Mouse (Mus musculus): ENCODE data around the gene Pus10. TPM values are rescaled to one million over a fixed set of nuclear protein-coding genes. Genes with fewer than 3 reads are reported as not detected.
A peak's percentile ranks its signal among the peaks of the same experiment; 100 is the strongest.

Gene Pus10
- 10.6 and 11.6 TPM in 2 replicates for polyA plus RNA-seq (2015; fragmentation: Nextera tagmentation; extraction: Ambion mirVana)

DNA sequence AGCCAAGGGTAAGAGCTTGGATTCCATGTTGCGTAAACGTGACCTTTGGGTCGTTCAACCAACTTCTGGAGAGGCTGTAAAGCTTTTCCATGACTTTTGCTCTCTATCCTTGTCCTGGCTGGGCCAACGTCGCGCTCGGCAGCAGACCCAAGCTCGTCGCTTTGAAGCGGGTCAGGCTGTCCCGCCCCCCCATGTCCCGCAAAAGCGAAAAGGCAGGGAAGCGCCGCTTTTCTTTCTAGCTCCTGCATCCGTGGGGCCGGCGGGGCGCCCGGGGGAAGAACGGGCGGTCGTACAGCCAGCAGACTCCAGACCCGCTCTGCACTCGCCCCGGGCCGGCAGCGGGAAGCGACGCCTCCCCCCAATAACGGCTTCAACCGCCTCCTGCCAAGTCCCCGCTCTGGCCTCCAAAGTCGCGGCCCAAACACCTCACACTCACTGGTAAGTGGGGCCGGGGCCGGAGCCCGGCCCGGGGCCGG is at the start of gene Pus10:
Gene Pus10, plus strand, starts transcription at position 364 of the 476 bp plus-strand sequence.
- Histone ChIP-seq H3K9me3 (ENCODE audit: control insufficient read depth, low read length) (no peaks in the 10 kb centered on the region), H3K4me3 (ENCODE audit: low read length) (peak within 1 kb of the TSS; percentile 97), H3K9ac (ENCODE audit: low read depth, low read length) (peak within 1 kb of the TSS; percentile 97), H3K4me1 (ENCODE audit: control insufficient read depth, insufficient read depth, low read depth, low read length) (peaks cover 7% of the 10 kb centered on the region), H3K27ac (ENCODE audit: low read depth, low read length) (peak within 1 kb of the TSS; percentile 97), H3K36me3 (ENCODE audit: control insufficient read depth, insufficient read depth, low read length) (no peaks in the 10 kb centered on the region), H3K27me3 (replicated peaks; ENCODE audit: control insufficient read depth, insufficient read depth, low read length) (no peaks in the 10 kb centered on the region), H3K4me2 (ENCODE audit: low read length) (peak within 1 kb of the TSS; percentile 77)
- ATAC-seq, result peak; percentile 69; the same call in 1 of the 2 replicates
- under 1% methylated on average over 31 of the region's 40 CpGs for WGBS

DNA sequence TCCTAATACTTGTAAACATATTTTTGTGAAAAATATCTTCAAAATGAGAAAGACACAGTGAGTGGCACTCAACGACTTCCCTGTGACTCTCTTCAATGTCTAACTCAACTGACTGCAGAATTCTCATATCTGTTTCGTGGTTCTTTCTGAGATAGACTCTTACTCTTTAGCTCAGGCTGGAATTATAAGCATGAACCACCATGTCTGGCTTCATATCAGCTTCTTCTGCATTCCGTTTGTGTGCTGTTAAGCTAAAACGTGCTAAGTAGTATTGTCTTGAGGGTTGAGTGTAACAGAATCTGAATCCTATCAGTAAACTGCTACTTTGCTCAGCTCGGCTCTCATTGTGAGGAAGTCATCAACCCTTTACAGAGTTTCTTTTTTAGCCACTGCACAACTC is 46.5 kb upstream of the Pus10 start:
- H3K4me1 ChIP-seq (ENCODE audit: control insufficient read depth, insufficient read depth, low read depth, low read length), result no peaks in the 10 kb centered on the region
- H3K27me3 ChIP-seq (replicated peaks; ENCODE audit: control insufficient read depth, insufficient read depth, low read length), result no peaks in the 10 kb centered on the region
- ATAC-seq, result no peak
- H3K27ac ChIP-seq (ENCODE audit: low read depth, low read length), result no peak overlapping the region
- 87% methylated on average over 5 of the region's 5 CpGs for WGBS
- peaks cover 21% of the 10 kb centered on the region for H3K36me3 ChIP-seq (ENCODE audit: control insufficient read depth, insufficient read depth, low read length)
- no peak overlapping the region for H3K4me2 ChIP-seq (ENCODE audit: low read length)
- H3K4me3 ChIP-seq (ENCODE audit: low read length), result no peak overlapping the region
- H3K9ac ChIP-seq (ENCODE audit: low read depth, low read length), result no peak overlapping the region
- no peaks in the 10 kb centered on the region for H3K9me3 ChIP-seq (ENCODE audit: control insufficient read depth, low read length)

DNA sequence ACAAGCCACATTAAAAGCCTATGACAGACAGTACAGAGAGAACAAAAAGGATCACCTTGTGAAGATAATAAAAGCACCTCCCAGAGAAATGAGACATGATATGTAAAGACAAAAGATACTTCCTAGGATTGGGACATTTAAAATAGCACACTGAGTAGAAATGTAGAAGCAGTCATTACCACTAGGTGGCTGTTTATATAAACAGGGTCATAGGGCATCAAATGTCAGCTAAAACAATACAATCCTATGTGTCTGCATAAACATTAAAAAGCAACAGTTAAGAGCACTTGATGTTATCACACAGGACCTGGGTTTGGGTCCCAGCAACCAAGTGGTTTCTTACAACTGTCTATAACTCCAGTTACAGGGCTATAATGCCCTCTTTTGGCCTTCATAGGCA is 34.8 kb upstream of the Pus10 start:
- Histone ChIP-seq H3K9me3 (ENCODE audit: control insufficient read depth, low read length) (no peaks in the 10 kb centered on the region), H3K4me2 (ENCODE audit: low read length) (no peak overlapping the region), H3K9ac (ENCODE audit: low read depth, low read length) (no peak overlapping the region), H3K27ac (ENCODE audit: low read depth, low read length) (no peak overlapping the region), H3K36me3 (ENCODE audit: control insufficient read depth, insufficient read depth, low read length) (peaks cover 6% of the 10 kb centered on the region; the same call in 1 of the 2 replicates), H3K27me3 (replicated peaks; ENCODE audit: control insufficient read depth, insufficient read depth, low read length) (no peaks in the 10 kb centered on the region), H3K4me1 (ENCODE audit: control insufficient read depth, insufficient read depth, low read depth, low read length) (peaks cover 10% of the 10 kb centered on the region), H3K4me3 (ENCODE audit: low read length) (no peak overlapping the region)
- no peak for ATAC-seq

DNA sequence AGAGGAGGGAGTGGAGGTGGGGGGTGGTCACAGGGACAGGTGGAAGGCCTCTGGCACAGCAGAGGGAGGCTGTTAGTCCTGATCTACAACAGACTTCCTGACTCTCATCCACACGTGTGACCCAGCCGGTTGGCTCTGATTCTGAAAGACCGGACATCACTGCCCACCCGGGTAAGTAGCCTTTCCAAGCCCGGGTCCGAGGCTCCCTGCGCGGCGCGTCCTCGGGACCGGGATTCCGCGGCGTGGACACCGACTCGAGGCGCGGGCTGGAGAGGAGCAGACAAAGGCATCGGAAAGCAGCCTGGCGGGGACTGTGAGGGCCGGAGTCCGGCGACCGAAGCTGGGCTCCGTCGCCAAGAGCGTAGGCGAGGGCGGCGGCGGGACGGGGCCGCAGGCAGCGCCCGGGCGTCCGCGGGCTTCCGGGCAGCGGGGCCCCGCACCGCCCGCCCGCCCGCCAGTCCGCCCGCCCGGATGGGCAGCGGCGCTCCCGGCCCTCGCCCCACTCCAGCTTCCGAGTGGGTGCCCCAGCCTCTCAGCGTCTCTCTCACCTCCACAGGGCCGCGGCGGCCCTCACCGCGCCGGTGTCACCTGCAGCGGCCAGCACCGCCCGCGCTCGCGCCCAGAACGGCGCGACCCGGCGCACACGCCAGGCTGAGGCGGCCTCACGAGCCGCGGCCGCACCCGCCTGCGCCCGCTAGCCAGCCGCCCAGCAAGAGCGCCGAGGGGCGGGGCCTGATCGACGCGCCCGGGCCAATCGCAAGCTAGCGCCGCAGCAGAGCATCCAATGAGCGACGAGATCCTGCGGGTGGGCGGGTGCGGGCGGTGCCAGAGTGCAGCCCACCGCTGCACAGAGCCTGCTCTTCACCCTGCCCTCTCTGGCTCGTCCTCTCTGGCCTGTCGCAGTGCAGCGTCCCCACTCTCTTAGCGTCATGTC is 32.3 kb upstream of the Pus10 start, which contains the start of gene 0610010F05Rik:
Gene 0610010F05Rik, minus strand, starts transcription at position 695 of the 934 bp plus-strand sequence.
- H3K9me3 ChIP-seq (ENCODE audit: control insufficient read depth, low read length), result no peaks in the 10 kb centered on the region
- H3K4me2 ChIP-seq (ENCODE audit: low read length), result peak within 1 kb of the TSS; percentile 64
- peak within 1 kb of the TSS; percentile 96 for H3K4me3 ChIP-seq (ENCODE audit: low read length)
- peaks cover 3% of the 10 kb centered on the region; the same call in 1 of the 2 replicates for H3K36me3 ChIP-seq (ENCODE audit: control insufficient read depth, insufficient read depth, low read length)
- H3K9ac ChIP-seq (ENCODE audit: low read depth, low read length), result peak within 1 kb of the TSS; percentile 98
- H3K27me3 ChIP-seq (replicated peaks; ENCODE audit: control insufficient read depth, insufficient read depth, low read length), result no peaks in the 10 kb centered on the region
- under 1% methylated on average over 62 of the region's 103 CpGs for WGBS
- peaks cover 10% of the 10 kb centered on the region for H3K4me1 ChIP-seq (ENCODE audit: control insufficient read depth, insufficient read depth, low read depth, low read length)
- H3K27ac ChIP-seq (ENCODE audit: low read depth, low read length), result peak within 1 kb of the TSS; percentile 97
- peak; percentile 100 for ATAC-seq

DNA sequence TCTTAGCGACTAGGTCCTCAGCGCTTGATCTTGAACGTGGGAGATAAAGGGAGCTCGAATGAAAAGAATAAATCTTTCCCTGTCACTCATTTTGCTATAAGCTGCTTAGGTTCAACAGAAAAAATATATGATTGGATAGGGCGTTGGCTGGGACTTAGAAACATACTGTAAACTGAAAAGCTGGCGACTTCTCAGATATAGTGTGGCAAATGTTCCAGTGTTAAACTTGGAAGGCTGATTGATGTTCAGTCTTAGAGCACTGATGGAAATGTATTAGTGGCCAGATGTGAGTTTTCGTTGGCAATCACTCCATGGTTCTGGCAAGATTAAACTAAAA is 31.6 kb upstream of the Pus10 start:
- Histone ChIP-seq H3K27me3 (replicated peaks; ENCODE audit: control insufficient read depth, insufficient read depth, low read length) (no peaks in the 10 kb centered on the region), H3K4me2 (ENCODE audit: low read length) (peak overlapping the region; percentile 59), H3K27ac (ENCODE audit: low read depth, low read length) (peak overlapping the region; percentile 70), H3K9ac (ENCODE audit: low read depth, low read length) (peak overlapping the region; percentile 51; the same call in 1 of the 2 replicates), H3K4me1 (ENCODE audit: control insufficient read depth, insufficient read depth, low read depth, low read length) (peaks cover 10% of the 10 kb centered on the region), H3K9me3 (ENCODE audit: control insufficient read depth, low read length) (no peaks in the 10 kb centered on the region), H3K36me3 (ENCODE audit: control insufficient read depth, insufficient read depth, low read length) (no peaks in the 10 kb centered on the region; the same call in 1 of the 2 replicates), H3K4me3 (ENCODE audit: low read length) (peak overlapping the region; percentile 96)
- 7% methylated on average over 7 of the region's 7 CpGs for WGBS
- peak; percentile 37; the same call in 1 of the 2 replicates for ATAC-seq

DNA sequence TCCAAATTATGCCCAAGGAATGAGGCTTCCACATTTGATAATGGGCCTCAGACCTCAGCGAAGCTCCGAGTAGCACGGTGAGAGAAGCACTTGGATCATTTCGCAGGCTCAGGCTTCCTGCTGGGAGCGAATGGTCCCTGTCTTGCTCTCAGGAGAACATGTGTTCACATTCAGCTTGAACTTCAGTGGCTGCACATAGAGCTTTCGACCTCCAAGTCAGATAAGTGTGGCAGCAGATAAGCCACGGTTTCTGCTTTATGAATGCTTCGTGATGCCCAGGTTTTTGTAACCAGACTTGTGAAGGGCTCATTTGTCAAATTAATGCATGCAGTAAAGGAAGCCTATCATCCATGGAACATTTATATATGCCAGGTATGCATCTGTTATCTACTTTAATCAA is 30.9 kb upstream of the Pus10 start:
- H3K9me3 ChIP-seq (ENCODE audit: control insufficient read depth, low read length), result no peaks in the 10 kb centered on the region
- no peak for ATAC-seq
- H3K4me2 ChIP-seq (ENCODE audit: low read length), result no peak overlapping the region; the same call in 1 of the 2 replicates
- H3K4me3 ChIP-seq (ENCODE audit: low read length), result no peak overlapping the region
- H3K4me1 ChIP-seq (ENCODE audit: control insufficient read depth, insufficient read depth, low read depth, low read length), result peaks cover 10% of the 10 kb centered on the region
- 64% methylated on average over 8 of the region's 8 CpGs for WGBS
- H3K27ac ChIP-seq (ENCODE audit: low read depth, low read length), result no peak overlapping the region
- no peaks in the 10 kb centered on the region for H3K27me3 ChIP-seq (replicated peaks; ENCODE audit: control insufficient read depth, insufficient read depth, low read length)
- no peaks in the 10 kb centered on the region; the same call in 1 of the 2 replicates for H3K36me3 ChIP-seq (ENCODE audit: control insufficient read depth, insufficient read depth, low read length)
- no peak overlapping the region for H3K9ac ChIP-seq (ENCODE audit: low read depth, low read length)

DNA sequence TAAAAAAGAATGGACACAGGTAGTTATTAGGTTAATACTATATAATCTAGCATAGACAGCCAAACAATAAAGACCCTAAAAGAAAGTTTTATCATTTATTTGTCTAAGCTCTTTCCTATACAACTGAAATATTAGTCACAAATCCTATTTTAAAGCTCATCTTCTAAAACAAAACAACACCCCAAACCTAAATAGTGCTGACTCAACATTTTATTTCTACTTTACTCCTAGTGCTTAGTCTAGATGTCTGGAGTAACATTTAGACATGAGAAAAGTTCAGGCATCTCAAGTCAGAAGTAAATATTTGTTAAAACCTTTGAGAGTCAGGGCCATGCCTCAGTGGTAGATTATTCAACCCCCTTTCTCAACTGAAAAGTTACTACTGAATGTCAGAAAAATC is 18.0 kb upstream of the Pus10 start:
- Histone ChIP-seq H3K4me2 (ENCODE audit: low read length) (no peak overlapping the region), H3K4me3 (ENCODE audit: low read length) (no peak overlapping the region), H3K36me3 (ENCODE audit: control insufficient read depth, insufficient read depth, low read length) (peaks cover 7% of the 10 kb centered on the region), H3K27ac (ENCODE audit: low read depth, low read length) (no peak overlapping the region), H3K9me3 (ENCODE audit: control insufficient read depth, low read length) (no peaks in the 10 kb centered on the region), H3K9ac (ENCODE audit: low read depth, low read length) (no peak overlapping the region), H3K27me3 (replicated peaks; ENCODE audit: control insufficient read depth, insufficient read depth, low read length) (no peaks in the 10 kb centered on the region), H3K4me1 (ENCODE audit: control insufficient read depth, insufficient read depth, low read depth, low read length) (no peaks in the 10 kb centered on the region)
- no peak for ATAC-seq

DNA sequence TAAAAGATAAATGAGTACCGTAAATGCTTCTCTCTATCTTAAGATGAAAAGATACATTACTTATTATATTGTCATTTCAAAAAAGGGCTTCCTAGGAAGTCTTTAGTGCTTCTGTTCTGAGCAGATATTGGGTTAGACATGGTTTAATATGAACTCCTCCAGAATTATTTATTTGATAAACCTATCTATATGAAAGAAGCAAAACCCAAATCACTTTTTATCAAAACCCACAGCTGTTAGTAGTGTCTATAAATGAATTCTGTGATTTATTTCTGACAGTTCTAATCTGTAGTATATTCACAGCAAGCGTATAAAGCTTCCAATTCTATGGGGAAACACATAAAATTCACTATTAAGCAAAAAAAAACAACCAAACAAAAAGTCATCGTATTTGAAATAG is 17.6 kb upstream of the Pus10 start:
- WGBS, result 93% methylated on average over 3 of the region's 3 CpGs

DNA sequence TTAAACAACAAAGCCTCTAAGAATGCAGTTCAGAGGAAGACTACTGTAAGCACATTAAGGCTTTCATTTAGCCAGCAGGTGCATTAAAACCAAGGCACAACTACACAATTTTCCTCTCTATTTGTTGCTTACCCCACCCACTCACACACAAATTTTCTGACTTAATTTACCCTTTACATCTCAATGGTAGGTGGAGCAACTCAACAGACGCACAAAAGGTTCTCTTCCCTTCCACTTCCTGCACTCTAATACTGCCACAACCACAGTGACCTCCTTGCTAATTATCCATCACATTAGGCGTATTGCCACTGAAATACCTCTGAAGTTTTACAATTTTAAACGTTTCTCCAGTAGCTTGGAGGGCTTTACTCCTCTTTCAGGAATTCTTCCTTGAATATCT is 11.8 kb upstream of the Pus10 start:
- no peak overlapping the region for H3K27ac ChIP-seq (ENCODE audit: low read depth, low read length)
- no peak overlapping the region for H3K4me3 ChIP-seq (ENCODE audit: low read length)
- no peak for ATAC-seq
- no peaks in the 10 kb centered on the region for H3K9me3 ChIP-seq (ENCODE audit: control insufficient read depth, low read length)
- H3K9ac ChIP-seq (ENCODE audit: low read depth, low read length), result no peak overlapping the region
- no peaks in the 10 kb centered on the region for H3K27me3 ChIP-seq (replicated peaks; ENCODE audit: control insufficient read depth, insufficient read depth, low read length)
- no peak overlapping the region for H3K4me2 ChIP-seq (ENCODE audit: low read length)
- no peaks in the 10 kb centered on the region for H3K4me1 ChIP-seq (ENCODE audit: control insufficient read depth, insufficient read depth, low read depth, low read length)
- H3K36me3 ChIP-seq (ENCODE audit: control insufficient read depth, insufficient read depth, low read length), result peaks cover 3% of the 10 kb centered on the region; the same call in 1 of the 2 replicates
- WGBS, result 55% methylated on average over 3 of the region's 3 CpGs

More for the DNA sequence above, 17.6 kb upstream of the Pus10 start:
- Histone ChIP-seq H3K4me1 (ENCODE audit: control insufficient read depth, insufficient read depth, low read depth, low read length) (no peaks in the 10 kb centered on the region), H3K4me2 (ENCODE audit: low read length) (no peak overlapping the region), H3K4me3 (ENCODE audit: low read length) (no peak overlapping the region), H3K36me3 (ENCODE audit: control insufficient read depth, insufficient read depth, low read length) (peaks cover 7% of the 10 kb centered on the region), H3K27ac (ENCODE audit: low read depth, low read length) (no peak overlapping the region), H3K9me3 (ENCODE audit: control insufficient read depth, low read length) (no peaks in the 10 kb centered on the region), H3K9ac (ENCODE audit: low read depth, low read length) (no peak overlapping the region), H3K27me3 (replicated peaks; ENCODE audit: control insufficient read depth, insufficient read depth, low read length) (no peaks in the 10 kb centered on the region)
- ATAC-seq, result no peak
